Comparison of ENCODE assay signal across 11 mouse cellular contexts in genomic region chr13:46335020-46335419, GRCm38 (mm10).
DNase-seq lines count a peak whose midpoint lies in the region; ATAC-seq and TF ChIP-seq lines count a peak whose summit lies in the region.
"Had no signal": no experiment of that assay in that cellular context is flagged by ENCODE, and none has a peak within 500 bp of the region (broad histone marks: within the 10 kb centered on the region; RNA-seq: fewer than 3 reads in every experiment).

No protein-coding gene starts in this region.

- no peaks in the 10 kb centered on the region for H3K27me3 ChIP-seq in heart, embryonic 12.5 days (replicated peaks)

- H3K9me3 ChIP-seq in heart, embryonic 12.5 days (replicated peaks): peaks cover 5% of the 10 kb centered on the region

- WGBS in heart, embryonic 12.5 days: 78% methylated on average over 6 of the region's 6 CpGs

- H3K4me2 ChIP-seq in heart, embryonic 12.5 days: no peak overlapping the region
- H3K4me2 ChIP-seq: lung, embryonic 14.5 days had no signal

- peak; percentile 70 for DNase-seq in heart, adult 11 months
- peak; percentile 96 for DNase-seq in cerebellum, adult 9-11 months
- DNase-seq in layer of hippocampus, adult 2 months (ENCODE audit: low spot score in 2 of 2): peak; percentile 70 to 84
- peak; percentile 68 for DNase-seq in right cerebral cortex, adult 18-20 months
- DNase-seq in heart, postnatal 36 days: no peak
- no peak for DNase-seq in yolk sac, embryonic 10.5 days (ENCODE audit: low spot score)
- DNase-seq in gastrocnemius, adult 18-20 months (ENCODE audit: low spot score): no peak
- DNase-seq: gastrocnemius, postnatal 10 days; lung, embryonic 14.5 days; spleen, adult 18-20 months had no signal

- no peak overlapping the region for H3K9ac ChIP-seq in heart, embryonic 12.5 days
- H3K9ac ChIP-seq: lung, embryonic 14.5 days had no signal

- H3K4me3 ChIP-seq in heart, embryonic 12.5 days: no peak overlapping the region
- H3K4me3 ChIP-seq in layer of hippocampus, adult 2 months: no peak overlapping the region

- H3K36me3 ChIP-seq in heart, embryonic 12.5 days: no peaks in the 10 kb centered on the region

- intact Hi-C loops in heart, postnatal 36 days (cut with DNase I): no loop called here

- 0 out of 2 replicates have a peak, but pooled peaks cover 3% of the 10 kb centered on the region for H3K4me1 ChIP-seq in heart, embryonic 12.5 days (replicated peaks)

- H3K27ac ChIP-seq in heart, embryonic 12.5 days (ENCODE audit: poor library complexity, severe bottlenecking): no peak overlapping the region
- H3K27ac ChIP-seq in layer of hippocampus, adult 2 months: peak overlapping the region; percentile 36; the same call in 1 of the 2 replicates

- TF ChIP-seq CTCF in layer of hippocampus, adult 2 months (conservative IDR thresholded peaks at IDR 0.05): no peak

- no peak for ATAC-seq in heart, embryonic 12.5 days (ENCODE audit: insufficient number of reproducible peaks, low FRiP score)

Comparison
In these comparisons a context has a peak if more than half of its experiments do, and no peak if none do; other contexts are left out.
1. DNase-seq: peak in heart, adult 11 months (single experiment), cerebellum, adult 9-11 months (single experiment), layer of hippocampus, adult 2 months (2 of 2) and right cerebral cortex, adult 18-20 months (single experiment); none in heart, postnatal 36 days (0 of 2), yolk sac, embryonic 10.5 days (single experiment) and gastrocnemius, adult 18-20 months (single experiment).